Mouse (Mus musculus) midbrain, embryonic 11.5 days (tissue): ENCODE measurements around the gene Cyb561a3. TPM values are rescaled to one million over a fixed set of nuclear protein-coding genes. Genes with fewer than 3 reads are reported as not detected.

Source experiments
- ATAC-seq: fragments of 200-750 bp; cut with Nextera tagmentation; 2 replicates; pipeline ENCODE4 v1.8.0; 2017; ENCODE audit warnings: moderate TSS enrichment, moderate library complexity; ENCODE audit not compliant: low FRiP score
- DNase-seq: peaks from one replicate; pipeline ENCODE4 v3.0.0; 2015; ENCODE audit warnings: low spot score; ENCODE audit errors: missing footprints
- H3K27ac ChIP-seq: fragments of 300-500 bp; sonication (generic); 2 replicates; pipeline ENCODE4 v1.5.1; 2014; ENCODE audit warnings: low read depth, low read length
- H3K27me3 ChIP-seq: fragments of 300-500 bp; sonication (generic); 2 replicates; pipeline ENCODE4 v1.6.1; 2014; ENCODE audit warnings: mild to moderate bottlenecking, low read length, moderate library complexity, mixed read lengths; ENCODE audit not compliant: control insufficient read depth, insufficient read depth
- H3K36me3 ChIP-seq: fragments of 300-500 bp; sonication (generic); 2 replicates; pipeline ENCODE4 v1.6.1; 2014; ENCODE audit warnings: mild to moderate bottlenecking, low read length, moderate library complexity, mixed read lengths; ENCODE audit not compliant: control insufficient read depth, insufficient read depth
- H3K4me1 ChIP-seq: fragments of 300-500 bp; sonication (generic); 2 replicates; pipeline ENCODE4 v1.6.1; 2014; ENCODE audit warnings: low read length; ENCODE audit not compliant: control insufficient read depth, insufficient read depth
- H3K4me2 ChIP-seq: fragments of 300-500 bp; sonication (generic); 2 replicates; pipeline ENCODE4 v1.6.1; 2014; ENCODE audit warnings: mild to moderate bottlenecking, moderate library complexity
- H3K4me3 ChIP-seq: fragments of 300-500 bp; sonication (generic); 2 replicates; pipeline ENCODE4 v1.5.1; 2014; ENCODE audit warnings: low read depth, low read length
- H3K9ac ChIP-seq: fragments of 300-500 bp; sonication (generic); 2 replicates; pipeline ENCODE4 v1.6.1; 2014; ENCODE audit warnings: low read length
- H3K9me3 ChIP-seq: fragments of 300-500 bp; sonication (generic); 2 replicates; pipeline ENCODE4 v1.6.1; 2016; ENCODE audit warnings: low read length; ENCODE audit not compliant: control insufficient read depth
- whole genome bisulfite sequencing: fragments of 180-500 bp; shearing (Covaris S2); extraction: QIAGEN DNeasy Blood & Tissue Kit; methylation state at CpG from one replicate; pipeline ENCODE4 v1.1.7; 2014; 5-methylcytosine and 5-hydroxymethylcytosine counted together
- polyA plus RNA-seq: library from polyadenylated mRNA; unstranded; fragments of >200 nt; fragmentation: Nextera tagmentation; extraction: Ambion mirVana; gene quantifications from 2 replicates; pipeline ENCODE4 v1.2.1, GENCODE M21; 2014

Cyb561a3 gene
- polyA plus RNA-seq, 1 experiment from 2014 or later: 16.1 TPM

DNA sequence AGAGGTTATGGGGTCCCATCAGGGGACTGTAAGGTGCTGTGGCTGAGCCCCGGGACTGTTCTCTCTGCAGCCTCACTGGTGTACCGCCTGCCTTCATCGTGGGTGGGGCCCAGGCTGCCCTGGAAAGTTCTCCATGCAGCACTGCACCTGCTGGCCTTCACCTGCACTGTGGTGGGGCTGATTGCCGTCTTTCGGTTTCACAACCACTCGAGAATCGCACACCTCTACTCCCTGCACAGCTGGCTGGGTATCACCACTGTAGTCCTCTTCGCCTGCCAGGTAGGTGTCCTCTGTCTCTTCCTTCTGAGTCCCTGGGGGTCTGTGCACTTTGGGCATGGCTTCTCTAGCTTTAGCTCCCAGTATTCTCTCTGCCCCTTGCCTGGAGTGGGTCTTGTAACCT, 8.1 kb downstream of the Cyb561a3 start:
- Histone ChIP-seq H3K9me3 (no peaks in the 10 kb centered on the region), H3K27me3 (no peaks in the 10 kb centered on the region), H3K27ac (no peak overlapping the region), H3K4me3 (no peak overlapping the region), H3K9ac (no peak overlapping the region), H3K4me2 (no peak overlapping the region), H3K36me3 (no peaks in the 10 kb centered on the region), H3K4me1 (no peaks in the 10 kb centered on the region)
- WGBS: 89% methylated on average over 8 of the region's 8 CpGs
- DNase-seq (no peak), ATAC-seq (no peak)

DNA sequence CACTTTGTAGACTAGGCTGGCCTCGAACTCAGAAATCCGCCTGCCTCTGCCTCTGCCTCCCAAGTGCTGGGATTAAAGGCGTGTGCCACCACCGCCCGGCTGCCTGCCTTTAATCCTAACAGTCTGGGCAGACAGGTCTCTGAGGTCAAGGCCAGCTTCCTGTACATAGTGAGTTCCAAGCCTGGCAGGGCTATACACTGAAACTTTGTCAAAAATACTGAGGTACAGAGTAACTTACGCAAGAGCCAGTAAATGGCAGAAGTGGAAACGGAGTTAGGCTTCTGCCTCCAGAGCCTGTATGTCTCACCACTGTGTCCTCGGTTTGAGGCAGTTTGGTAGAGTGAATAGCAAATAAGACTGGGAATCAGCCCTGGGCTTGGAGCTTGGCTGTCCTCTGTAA, 10.3 kb downstream of the Cyb561a3 start:
- H3K4me3 ChIP-seq: no peak overlapping the region
- H3K27ac ChIP-seq: no peak overlapping the region
- no peaks in the 10 kb centered on the region for H3K27me3 ChIP-seq
- no peaks in the 10 kb centered on the region for H3K36me3 ChIP-seq
- no peaks in the 10 kb centered on the region for H3K9me3 ChIP-seq
- H3K9ac ChIP-seq: no peak overlapping the region
- WGBS: 85% methylated on average over 8 of the region's 8 CpGs
- ATAC-seq (no peak), DNase-seq (no peak)
- H3K4me2 ChIP-seq: no peak overlapping the region
- H3K4me1 ChIP-seq: no peaks in the 10 kb centered on the region

DNA sequence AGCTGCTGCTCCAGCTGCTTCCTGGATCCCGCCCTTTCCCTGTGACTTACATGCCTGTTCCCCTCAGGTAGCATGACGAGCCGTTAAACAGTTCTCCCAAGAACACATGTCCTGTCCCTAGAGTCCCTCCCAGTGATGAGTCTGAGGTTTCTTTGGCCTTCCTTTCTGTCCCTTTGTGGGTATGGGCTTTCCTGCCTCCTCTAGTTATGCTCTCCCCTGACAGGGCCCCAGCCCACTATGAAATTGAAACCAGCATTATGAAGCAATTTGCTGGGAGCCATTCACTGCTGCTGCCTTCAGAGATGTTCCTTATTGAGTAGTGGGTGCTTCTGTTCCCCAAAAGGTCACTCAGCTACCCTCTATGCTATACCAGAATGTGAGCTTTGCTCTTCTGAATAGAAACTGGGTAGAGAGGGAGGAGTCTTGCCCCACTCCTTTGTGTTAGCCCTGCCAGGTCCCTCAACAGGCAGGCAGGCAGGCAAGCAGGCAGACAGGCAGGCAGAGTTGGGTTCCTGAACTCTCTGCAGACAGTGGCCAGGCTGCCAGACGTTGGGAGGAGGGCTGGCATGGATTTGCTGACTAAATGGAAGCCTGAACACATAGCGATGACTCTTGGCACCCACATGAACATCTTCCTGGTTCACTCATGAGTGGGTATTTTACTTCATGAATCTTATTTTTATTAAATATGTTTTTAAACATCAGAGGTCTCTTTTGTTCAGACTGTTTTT, 12.3 kb downstream of the Cyb561a3 start:
- H3K9me3 ChIP-seq: no peaks in the 10 kb centered on the region
- H3K4me3 ChIP-seq: no peak overlapping the region
- no peak overlapping the region for H3K27ac ChIP-seq
- H3K4me1 ChIP-seq: no peaks in the 10 kb centered on the region
- WGBS: 73% methylated on average over 5 of the region's 5 CpGs
- H3K4me2 ChIP-seq: no peak overlapping the region
- no peaks in the 10 kb centered on the region for H3K36me3 ChIP-seq
- no peaks in the 10 kb centered on the region for H3K27me3 ChIP-seq
- no peak for ATAC-seq
- no peak overlapping the region for H3K9ac ChIP-seq
- DNase-seq: no peak

DNA sequence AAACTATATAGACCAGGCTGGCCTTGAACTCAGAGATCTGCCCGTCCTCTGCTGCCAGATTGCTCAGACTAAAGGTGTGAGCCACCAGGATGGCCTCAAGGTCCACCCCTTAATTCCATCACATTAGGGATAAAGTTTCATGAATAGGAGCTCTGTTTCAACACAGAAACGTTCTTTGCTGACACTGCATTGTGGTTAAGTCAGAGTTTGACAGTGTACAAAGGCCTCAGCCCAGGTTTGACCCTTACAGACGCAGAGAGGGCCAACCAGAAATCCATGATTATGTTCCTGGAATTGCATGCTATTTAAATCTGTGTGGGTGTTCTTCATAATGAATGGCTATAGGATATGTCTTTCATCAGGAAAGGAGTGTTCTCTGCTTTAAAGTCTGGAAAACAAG, 13.3 kb downstream of the Cyb561a3 start:
- Histone ChIP-seq H3K27ac (no peak overlapping the region), H3K36me3 (0 out of 2 replicates have a peak, but pooled peaks cover 3% of the 10 kb centered on the region), H3K9ac (no peak overlapping the region), H3K4me2 (no peak overlapping the region), H3K9me3 (no peaks in the 10 kb centered on the region), H3K4me1 (no peaks in the 10 kb centered on the region), H3K4me3 (no peak overlapping the region), H3K27me3 (no peaks in the 10 kb centered on the region)
- DNase-seq (no peak), ATAC-seq (no peak)
- 74% methylated on average over 3 of the region's 3 CpGs for WGBS

DNA sequence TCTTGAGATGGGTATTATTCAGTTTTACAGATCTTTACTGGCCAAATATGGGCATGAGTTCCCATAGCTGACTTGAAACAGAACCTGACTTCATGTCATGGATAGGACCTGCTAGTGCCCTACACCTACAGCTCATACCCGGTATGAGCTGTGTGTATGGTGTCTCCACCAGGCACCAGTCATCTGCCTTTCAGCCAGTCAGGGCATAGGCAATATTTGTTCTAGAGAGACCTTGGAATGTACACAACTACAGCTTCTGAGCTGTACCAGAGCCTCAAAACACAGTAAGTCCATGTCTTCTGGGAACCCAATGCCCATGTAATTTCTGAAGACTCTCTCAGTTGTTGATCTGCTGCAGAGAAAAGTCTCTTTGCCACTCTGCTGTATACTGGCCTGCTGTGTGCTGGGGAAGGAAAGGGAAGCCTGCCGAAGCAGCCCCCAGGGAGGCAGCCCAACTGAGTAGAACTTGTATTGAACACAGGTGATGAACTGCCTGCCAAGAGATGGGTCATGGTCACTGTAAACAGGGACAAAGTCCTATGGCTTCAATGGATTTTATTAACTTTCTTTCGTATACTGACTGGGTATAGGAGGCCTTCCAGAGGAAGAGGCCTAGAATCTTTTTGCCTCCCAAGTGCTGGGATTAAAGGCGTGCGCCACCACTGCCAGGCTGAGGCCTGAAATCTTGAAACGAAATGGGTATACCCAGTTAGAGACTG, 14.8 kb downstream of the Cyb561a3 start:
- H3K4me2 ChIP-seq: no peak overlapping the region
- H3K9me3 ChIP-seq: no peaks in the 10 kb centered on the region
- ATAC-seq (no peak), DNase-seq (no peak)
- H3K27ac ChIP-seq: no peak overlapping the region
- H3K36me3 ChIP-seq: 0 out of 2 replicates have a peak, but pooled peaks cover 3% of the 10 kb centered on the region
- no peak overlapping the region for H3K4me3 ChIP-seq
- 90% methylated on average over 6 of the region's 6 CpGs for WGBS
- no peaks in the 10 kb centered on the region for H3K27me3 ChIP-seq
- H3K4me1 ChIP-seq: no peaks in the 10 kb centered on the region
- no peak overlapping the region for H3K9ac ChIP-seq

DNA sequence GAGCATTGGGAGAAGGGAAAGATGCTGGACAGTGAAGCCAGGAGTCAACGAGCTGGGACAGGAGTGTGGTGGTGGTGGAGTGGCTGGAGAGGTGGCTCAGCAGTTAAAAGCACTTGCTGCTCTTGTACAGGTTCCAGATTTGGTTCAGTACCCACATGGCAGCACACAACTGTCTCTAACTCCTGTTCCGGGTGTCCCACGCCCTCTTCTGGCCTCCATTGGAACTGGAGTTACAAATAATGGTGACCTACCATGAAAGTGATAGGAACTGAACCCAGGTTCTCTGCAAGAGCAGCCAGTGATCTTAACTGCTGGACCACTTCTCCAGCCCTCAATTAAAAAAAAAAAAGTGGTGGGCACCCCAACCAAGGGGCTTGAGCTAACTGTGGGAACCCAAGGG, 21.2 kb downstream of the Cyb561a3 start:
- no peak for ATAC-seq
- Histone ChIP-seq H3K4me2 (no peak overlapping the region), H3K27ac (no peak overlapping the region), H3K4me1 (peaks cover 2% of the 10 kb centered on the region; the same call in 1 of the 2 replicates), H3K9ac (no peak overlapping the region), H3K9me3 (no peaks in the 10 kb centered on the region), H3K27me3 (no peaks in the 10 kb centered on the region), H3K36me3 (peaks cover 7% of the 10 kb centered on the region; the same call in 1 of the 2 replicates), H3K4me3 (no peak overlapping the region)
- DNase-seq: no peak
- WGBS: 38% methylated on average over 3 of the region's 3 CpGs

DNA sequence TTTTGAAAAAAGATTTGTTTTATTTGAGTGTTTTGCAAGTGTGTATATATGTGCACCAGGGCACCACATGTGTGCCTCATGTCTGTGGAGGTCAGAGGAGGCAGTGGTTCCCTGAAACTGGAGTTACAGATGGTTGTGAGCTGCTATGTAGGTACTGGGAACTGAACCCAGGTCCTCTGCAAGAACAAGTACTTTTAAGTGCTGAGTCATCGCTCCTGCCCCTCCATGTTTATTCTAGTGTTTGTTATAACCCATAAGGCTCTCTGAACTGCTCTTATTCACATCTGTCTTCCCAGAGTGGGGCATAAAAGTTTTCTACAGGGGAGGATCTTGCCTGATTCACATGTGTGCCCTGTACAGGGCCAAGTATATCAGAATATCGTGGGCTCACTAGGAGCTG, 22.7 kb downstream of the Cyb561a3 start:
- Histone ChIP-seq H3K36me3 (peaks cover 6% of the 10 kb centered on the region; the same call in 1 of the 2 replicates), H3K9me3 (no peaks in the 10 kb centered on the region), H3K27ac (no peak overlapping the region), H3K4me1 (peaks cover 6% of the 10 kb centered on the region; the same call in 1 of the 2 replicates), H3K9ac (no peak overlapping the region), H3K27me3 (no peaks in the 10 kb centered on the region), H3K4me2 (no peak overlapping the region), H3K4me3 (no peak overlapping the region)
- 93% methylated on average over 2 of the region's 2 CpGs for WGBS
- no peak for ATAC-seq
- no peak for DNase-seq

DNA sequence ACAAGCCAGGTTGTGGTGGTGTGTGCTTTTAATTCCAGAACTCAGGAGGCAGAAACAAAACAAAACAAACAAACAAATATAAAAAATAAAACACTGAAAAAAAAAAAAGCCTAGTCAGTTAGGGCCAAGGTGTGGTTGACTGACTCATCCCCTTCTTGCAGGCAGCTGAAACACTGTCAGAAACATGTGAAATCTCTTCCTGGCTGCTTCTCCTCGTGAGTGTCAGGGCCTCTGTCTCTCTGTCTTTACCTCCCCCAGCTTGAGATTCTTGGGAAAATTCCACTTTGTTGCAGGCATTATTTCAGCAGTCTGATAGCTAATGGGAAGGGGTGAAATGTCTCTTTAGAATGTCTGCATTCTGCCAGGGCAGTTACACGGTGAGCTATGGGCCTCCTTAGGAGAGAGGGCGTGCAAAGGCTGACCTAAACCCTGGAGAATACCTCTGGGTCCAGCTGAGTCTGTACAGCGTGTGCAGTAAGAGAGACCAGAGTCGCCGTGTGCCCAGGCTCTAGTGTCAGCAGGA, 25.3 kb downstream of the Cyb561a3 start:
- Histone ChIP-seq H3K9me3 (no peaks in the 10 kb centered on the region), H3K9ac (peak overlapping the region; percentile 87), H3K4me2 (peak overlapping the region; percentile 53), H3K4me1 (peaks cover 16% of the 10 kb centered on the region), H3K4me3 (peak overlapping the region; percentile 29), H3K27me3 (no peaks in the 10 kb centered on the region), H3K27ac (peak overlapping the region; percentile 92), H3K36me3 (peaks cover 4% of the 10 kb centered on the region; the same call in 1 of the 2 replicates)
- WGBS: 3% methylated on average over 6 of the region's 6 CpGs
- ATAC-seq: peak; percentile 45
- DNase-seq: no peak

DNA sequence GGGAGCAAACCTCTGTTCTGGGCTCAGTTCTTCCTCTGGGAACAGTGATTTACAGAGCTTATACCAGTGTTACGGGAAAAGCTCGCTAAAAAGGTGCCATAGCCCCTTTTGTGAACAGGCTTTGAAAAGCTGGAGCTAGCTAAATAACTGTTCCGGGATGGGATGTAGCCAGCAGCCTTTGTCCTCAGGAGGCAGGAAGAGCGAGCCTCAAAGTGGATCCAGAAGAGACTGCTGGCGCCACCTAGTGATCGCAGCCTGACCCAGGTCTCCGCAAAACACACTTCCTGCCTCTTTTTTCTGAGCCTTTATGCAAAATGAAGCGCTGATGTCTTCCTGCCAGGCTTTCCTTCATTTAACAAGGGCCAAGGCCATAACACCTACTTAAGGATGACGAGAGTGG, 25.8 kb downstream of the Cyb561a3 start:
- Histone ChIP-seq H3K4me3 (peak overlapping the region; percentile 29), H3K36me3 (peaks cover 6% of the 10 kb centered on the region), H3K27me3 (no peaks in the 10 kb centered on the region), H3K27ac (peak overlapping the region; percentile 92), H3K4me2 (peak overlapping the region; percentile 53), H3K9me3 (no peaks in the 10 kb centered on the region), H3K4me1 (peaks cover 16% of the 10 kb centered on the region), H3K9ac (peak overlapping the region; percentile 87)
- 3% methylated on average over 9 of the region's 9 CpGs for WGBS
- DNase-seq: peak; percentile 99
- ATAC-seq: peak; percentile 70
